Mouse (Mus musculus) kidney, postnatal 0 days (tissue): ENCODE measurements at regions not wholly inside any gene's neighbourhood (a gene's known extent, or its start where the extent isn't known, plus 50 kb on each side); places are given as distances from the start of the nearest gene placed in this dataset.
A peak's percentile ranks its signal among the peaks of the same experiment; 100 is the strongest.

Experiments used
- ATAC-seq: fragments of 200-750 bp; cut with Nextera tagmentation; replicated peaks from 2 replicates; pipeline ENCODE4 v1.8.0; 2017; ENCODE audit warnings: low read depth, moderate number of reproducible peaks, moderate TSS enrichment, moderate library complexity; ENCODE audit not compliant: low FRiP score
- DNase-seq: peaks from one replicate; pipeline ENCODE4 v3.0.0-alpha.2; 2016; ENCODE audit warnings: low spot score
- H3K27ac ChIP-seq: fragments of 300-500 bp; sonication (generic); 2 replicates; pipeline ENCODE4 v1.5.1; 2014; ENCODE audit warnings: mild to moderate bottlenecking
- H3K27me3 ChIP-seq: fragments of 300-500 bp; sonication (generic); 2 replicates; pipeline ENCODE4 v1.6.1; 2014; ENCODE audit warnings: low read length, mixed read lengths; ENCODE audit not compliant: insufficient read depth
- H3K36me3 ChIP-seq: fragments of 300-500 bp; sonication (generic); 2 replicates; pipeline ENCODE4 v1.6.1; 2014; ENCODE audit warnings: low read length, mixed read lengths; ENCODE audit not compliant: insufficient read depth
- H3K4me1 ChIP-seq: fragments of 300-500 bp; sonication (generic); replicated peaks from 2 replicates; pipeline ENCODE4 v1.6.1; 2014; ENCODE audit warnings: antibody characterized with exemption, low read length, mixed read lengths; ENCODE audit not compliant: insufficient read depth
- H3K4me2 ChIP-seq: fragments of 300-500 bp; sonication (generic); 2 replicates; pipeline ENCODE4 v1.6.1; 2014; ENCODE audit warnings: mild to moderate bottlenecking, low read length, moderate library complexity, mixed read lengths
- H3K4me3 ChIP-seq: fragments of 300-500 bp; sonication (generic); replicated peaks from 2 replicates; pipeline ENCODE4 v1.5.1; 2014; ENCODE audit warnings: low read depth, low read length
- H3K9ac ChIP-seq: fragments of 300-500 bp; sonication (generic); 2 replicates; pipeline ENCODE4 v1.6.1; 2014; ENCODE audit warnings: low read depth, low read length
- H3K9me3 ChIP-seq: fragments of 300-500 bp; sonication (generic); replicated peaks from 2 replicates; pipeline ENCODE4 v1.6.1; 2016; ENCODE audit warnings: low read length, inconsistent platforms, mixed read lengths
- CTCF ChIP-seq: IDR thresholded peaks from 2 replicates; pipeline ENCODE4 v1.5.1; 2016; ENCODE audit warnings: antibody characterized with exemption, low read depth, mild to moderate bottlenecking, moderate library complexity
- WGBS: fragments of 180-500 bp; shearing (Covaris S2); extraction: QIAGEN DNeasy Blood & Tissue Kit; methylation state at CpG from one replicate; pipeline ENCODE4 v1.1.7; 2014; 5-methylcytosine and 5-hydroxymethylcytosine counted together

DNA sequence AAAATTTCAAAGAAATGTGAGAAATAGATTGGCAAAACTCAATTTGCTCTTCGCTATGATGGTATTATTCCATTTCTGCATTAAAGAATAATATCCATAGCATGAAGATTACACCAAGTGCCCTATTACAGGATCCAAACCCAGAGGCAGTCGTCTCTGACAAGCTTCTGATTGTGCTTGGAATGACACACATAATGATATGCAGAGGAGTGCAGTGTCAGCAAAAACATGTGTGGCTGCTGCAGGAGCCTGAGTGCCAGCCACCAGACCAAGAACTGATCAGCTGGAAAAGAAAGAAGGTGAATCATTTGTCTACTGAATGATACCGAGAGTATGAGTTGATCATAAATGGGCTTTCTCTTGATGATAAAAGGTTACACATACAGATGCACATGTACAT lies 137.3 kb downstream of the Il15 start:
- no peak for ATAC-seq
- Histone ChIP-seq H3K4me3 (no peak overlapping the region), H3K27ac (no peak overlapping the region), H3K36me3 (no peaks in the 10 kb centered on the region), H3K4me1 (no peaks in the 10 kb centered on the region), H3K9me3 (no peaks in the 10 kb centered on the region), H3K27me3 (no peaks in the 10 kb centered on the region), H3K4me2 (no peak overlapping the region), H3K9ac (no peak overlapping the region)
- WGBS = 78% methylated on average over 3 of the region's 3 CpGs
- DNase-seq = no peak
- no peak for TF ChIP-seq CTCF

DNA sequence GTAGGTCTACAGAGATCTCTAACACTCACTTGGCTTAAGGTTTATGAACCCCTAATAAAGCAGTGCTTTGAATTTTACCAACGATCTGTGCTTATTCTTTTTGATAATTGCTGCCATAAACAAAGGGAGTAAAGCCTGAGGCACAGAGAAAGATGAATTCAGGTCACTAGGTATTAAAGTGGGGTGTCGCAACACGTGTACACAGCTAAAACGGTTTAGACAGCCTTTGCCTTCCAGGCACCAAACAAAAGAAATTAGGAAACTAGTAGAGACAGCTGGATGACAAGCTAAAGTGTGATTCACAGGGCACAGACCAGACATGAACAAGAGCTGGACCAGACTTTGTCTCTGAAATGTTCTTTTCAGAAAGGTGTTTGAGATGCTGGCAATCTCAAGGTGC lies 140.8 kb downstream of the Il15 start:
- Histone ChIP-seq H3K27me3 (no peaks in the 10 kb centered on the region), H3K9ac (no peak overlapping the region), H3K4me3 (no peak overlapping the region), H3K4me1 (no peaks in the 10 kb centered on the region), H3K9me3 (no peaks in the 10 kb centered on the region), H3K27ac (no peak overlapping the region), H3K36me3 (no peaks in the 10 kb centered on the region), H3K4me2 (no peak overlapping the region)
- no peak for TF ChIP-seq CTCF
- 77% methylated on average over 4 of the region's 4 CpGs for WGBS
- no peak for ATAC-seq
- DNase-seq = no peak

- no peak for ATAC-seq
- no peak overlapping the region for H3K4me2 ChIP-seq
- H3K9me3 ChIP-seq = no peaks in the 10 kb centered on the region
- H3K4me3 ChIP-seq = no peak overlapping the region
- WGBS = 80% methylated on average over 1 of the region's 1 CpGs
- H3K27me3 ChIP-seq = no peaks in the 10 kb centered on the region
- DNase-seq = peak; percentile 10
- H3K27ac ChIP-seq = no peak overlapping the region
- H3K9ac ChIP-seq = no peak overlapping the region
- no peaks in the 10 kb centered on the region for H3K4me1 ChIP-seq
- no peaks in the 10 kb centered on the region for H3K36me3 ChIP-seq
- TF ChIP-seq CTCF = no peak
Observed at GRCm38 (mm10) chr8:82260613-82261012, 142.4 kb downstream of the Il15 start.

DNA sequence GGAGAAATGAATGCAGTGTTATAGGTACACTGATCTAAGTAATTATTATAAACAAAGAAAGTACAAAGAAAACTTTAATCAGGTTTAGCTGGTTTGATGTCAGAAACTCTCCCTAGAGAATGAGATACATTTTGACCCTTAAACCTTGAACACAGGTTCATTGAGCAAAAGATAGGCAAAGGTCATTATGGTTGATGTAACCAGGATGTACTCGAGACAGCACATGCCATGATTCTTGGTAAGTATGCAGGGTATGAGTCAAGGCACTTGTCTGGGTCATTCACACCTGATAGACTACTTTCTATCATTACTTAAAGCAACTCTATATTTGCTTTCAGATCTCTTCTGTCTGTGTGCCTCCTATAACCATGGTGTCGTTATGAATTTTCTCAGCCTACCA lies 147.2 kb downstream of the Il15 start:
- ATAC-seq (no peak), DNase-seq (no peak)
- no peak overlapping the region for H3K9ac ChIP-seq
- no peak overlapping the region for H3K4me2 ChIP-seq
- H3K36me3 ChIP-seq = no peaks in the 10 kb centered on the region
- no peaks in the 10 kb centered on the region for H3K27me3 ChIP-seq
- H3K4me1 ChIP-seq = no peaks in the 10 kb centered on the region
- 75% methylated on average over 2 of the region's 2 CpGs for WGBS
- no peaks in the 10 kb centered on the region for H3K9me3 ChIP-seq
- H3K27ac ChIP-seq = no peak overlapping the region
- no peak for TF ChIP-seq CTCF
- H3K4me3 ChIP-seq = no peak overlapping the region

GRCm38 (mm10) chr8:82252406-82252805 lies 150.6 kb downstream of the Il15 start:
- H3K27me3 ChIP-seq = no peaks in the 10 kb centered on the region
- H3K9me3 ChIP-seq = no peaks in the 10 kb centered on the region
- no peak overlapping the region for H3K27ac ChIP-seq
- H3K4me1 ChIP-seq = no peaks in the 10 kb centered on the region
- H3K36me3 ChIP-seq = no peaks in the 10 kb centered on the region
- no peak for ATAC-seq
- no peak overlapping the region for H3K4me2 ChIP-seq
- no peak for TF ChIP-seq CTCF
- H3K9ac ChIP-seq = no peak overlapping the region
- DNase-seq = no peak
- H3K4me3 ChIP-seq = no peak overlapping the region

DNA sequence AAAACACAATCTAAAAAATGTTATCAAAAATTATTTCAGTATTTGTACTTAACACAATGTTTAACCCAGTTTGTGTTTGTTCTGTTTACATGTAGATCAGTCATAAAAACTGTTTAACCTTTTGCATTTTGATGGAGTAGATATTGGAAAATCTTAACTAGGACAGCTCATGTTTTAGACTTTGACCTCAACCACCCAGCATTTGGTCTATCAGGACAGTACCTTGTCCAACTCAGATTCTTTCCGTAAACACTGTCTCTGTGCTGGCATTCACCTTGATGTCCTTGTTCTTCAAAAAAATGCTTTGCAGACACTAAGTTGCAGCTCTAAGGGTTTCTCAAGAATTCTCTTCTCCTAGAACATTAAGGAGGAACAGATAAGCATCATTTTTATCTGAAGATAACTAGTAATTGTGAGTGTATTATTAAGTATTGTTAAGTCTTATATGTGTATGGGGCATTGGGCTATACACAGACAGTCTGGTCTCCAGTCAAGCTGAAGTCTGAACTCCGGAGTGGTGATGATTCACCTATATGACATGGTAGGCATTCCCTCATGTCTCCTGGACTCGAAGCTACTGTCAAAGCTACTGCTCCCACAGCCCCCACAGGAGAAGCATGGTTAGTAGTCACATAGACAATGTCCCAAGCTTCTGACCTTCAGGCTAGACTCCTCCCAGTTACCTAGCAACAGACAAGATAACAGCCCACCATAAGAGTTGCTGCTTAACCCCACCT lies 153.0 kb downstream of the Il15 start:
- WGBS = 84% methylated on average over 3 of the region's 3 CpGs
- H3K27me3 ChIP-seq = no peaks in the 10 kb centered on the region
- no peak overlapping the region for H3K9ac ChIP-seq
- H3K4me1 ChIP-seq = no peaks in the 10 kb centered on the region
- no peaks in the 10 kb centered on the region for H3K9me3 ChIP-seq
- H3K4me3 ChIP-seq = no peak overlapping the region
- no peak for TF ChIP-seq CTCF
- no peak for ATAC-seq
- H3K4me2 ChIP-seq = no peak overlapping the region
- H3K27ac ChIP-seq = no peak overlapping the region
- DNase-seq = no peak
- no peaks in the 10 kb centered on the region for H3K36me3 ChIP-seq

DNA sequence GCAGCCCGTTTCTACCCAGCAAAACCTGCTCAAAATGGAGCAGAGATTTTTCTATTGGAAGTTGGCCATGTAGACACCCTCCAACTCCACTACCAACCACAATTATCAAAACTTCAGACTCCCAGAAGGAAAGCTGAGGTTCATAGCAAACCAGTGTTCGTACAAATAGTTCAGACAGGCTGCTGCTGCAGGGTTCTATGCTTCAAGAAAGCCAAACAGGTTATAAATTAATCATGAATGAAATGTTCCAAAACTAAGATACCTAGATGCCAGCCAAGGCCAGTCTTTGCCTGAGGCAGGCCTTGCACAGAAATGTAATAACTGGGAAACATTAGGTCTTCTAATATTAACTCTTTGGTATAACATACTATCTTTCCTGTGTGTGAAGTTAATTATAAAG lies 158.9 kb downstream of the Il15 start:
- WGBS = 56% methylated on average over 2 of the region's 2 CpGs
- no peak overlapping the region for H3K9ac ChIP-seq
- no peak for TF ChIP-seq CTCF
- no peak overlapping the region for H3K27ac ChIP-seq
- no peak for ATAC-seq
- no peaks in the 10 kb centered on the region for H3K4me1 ChIP-seq
- no peaks in the 10 kb centered on the region for H3K36me3 ChIP-seq
- no peaks in the 10 kb centered on the region for H3K27me3 ChIP-seq
- H3K4me2 ChIP-seq = no peak overlapping the region
- no peak for DNase-seq
- no peak overlapping the region for H3K4me3 ChIP-seq
- no peaks in the 10 kb centered on the region for H3K9me3 ChIP-seq
